Mouse (Mus musculus) layer of hippocampus, adult 9-10 months (tissue): ENCODE measurements around the gene Pfkl.
"Not testable (repeated sequence)": the region's sequence is repeated elsewhere in the genome, so short reads cannot be mapped to it uniquely, and the experiment has no call there.

ENCODE experiments used
- DNase-seq: peaks from one replicate; pipeline ENCODE4 v3.0.0; 2022; ENCODE audit warnings: low spot score

The Pfkl gene

GRCm38 (mm10) chr10:78009945-78010293 lies at the start of gene Pfkl:
TSS of gene Pfkl (minus strand) at chr10:78010083.
- DNase-seq = no peak

DNA sequence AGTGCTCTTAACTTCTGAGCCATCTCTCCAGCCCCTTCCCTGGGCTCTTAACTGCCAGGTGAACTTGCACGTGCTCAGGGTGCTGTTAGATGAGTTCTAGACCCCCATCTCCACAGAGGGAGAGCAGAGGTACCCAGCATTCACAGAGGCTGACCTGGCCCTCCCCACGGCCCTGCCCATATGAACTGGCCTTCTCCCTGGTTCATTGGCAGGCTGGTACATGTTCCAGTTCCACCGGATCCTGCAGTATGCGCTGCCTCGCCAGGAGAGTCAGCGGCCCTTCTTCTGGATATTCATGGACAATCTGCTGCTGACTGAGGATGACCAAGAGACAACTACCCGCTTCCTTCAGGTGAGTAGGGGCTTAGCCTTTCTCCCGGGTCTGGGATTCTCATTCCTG lies 47.2 kb upstream of the Pfkl start:
- no peak for DNase-seq

GRCm38 (mm10) chr10:78054633-78055565 lies 45.0 kb upstream of the Pfkl start:
- DNase-seq = no peak

DNA sequence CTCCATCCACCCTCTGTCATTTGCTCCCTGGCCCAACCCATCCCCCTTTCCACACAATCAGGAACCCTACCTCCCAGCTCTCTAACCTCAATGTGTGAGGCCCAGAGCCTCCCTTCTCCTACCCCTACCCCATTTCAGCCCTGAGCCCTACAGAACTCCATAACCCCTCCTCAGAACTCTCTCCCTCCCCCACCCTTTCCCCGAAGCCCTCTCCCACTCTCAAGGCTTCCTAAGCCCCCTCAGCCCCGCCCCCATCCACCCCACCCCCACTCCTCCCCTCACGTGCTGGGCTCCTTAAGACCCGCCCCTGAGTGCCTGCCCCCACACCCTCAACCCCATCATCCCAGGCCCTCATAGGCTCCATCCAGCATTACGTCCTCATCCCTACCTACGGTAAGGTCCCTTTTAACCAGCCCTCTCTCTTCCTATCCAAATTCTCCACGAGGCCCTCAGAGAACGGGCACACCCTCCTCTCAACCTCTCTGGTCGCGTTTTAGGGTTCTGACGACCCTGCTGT lies 39.7 kb upstream of the Pfkl start:
- no peak for DNase-seq

DNA sequence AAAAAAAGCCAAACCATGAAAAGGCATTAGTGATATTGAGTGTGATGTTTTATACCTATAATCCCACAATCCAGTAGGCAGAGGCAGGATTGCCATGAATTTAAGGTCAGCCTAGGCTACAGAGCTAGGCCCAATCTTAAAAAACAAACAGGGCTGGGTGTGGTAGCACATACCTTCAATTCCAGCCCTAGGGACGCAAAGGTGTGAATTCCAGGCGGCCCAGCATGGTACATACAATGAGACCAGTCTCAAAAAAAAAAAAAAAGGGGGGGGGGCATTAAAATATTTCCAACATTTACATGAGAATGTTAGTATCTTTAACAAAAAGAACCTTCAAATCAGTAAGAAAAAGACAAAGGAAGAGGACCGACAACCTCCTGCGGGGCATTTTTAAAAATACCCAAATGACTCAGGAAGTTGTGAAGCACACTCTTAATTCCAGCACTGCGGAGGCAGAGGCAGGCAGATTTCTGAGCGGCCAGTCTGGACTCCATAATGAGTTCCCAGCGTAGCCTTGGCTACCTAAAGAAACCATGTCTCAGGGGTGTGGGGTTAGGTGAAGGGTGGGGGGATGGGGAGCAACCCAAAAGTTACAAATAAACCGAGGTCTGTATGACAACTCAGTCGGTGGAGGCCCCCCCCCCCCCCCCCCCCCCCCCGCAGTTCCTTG lies 38.3 kb upstream of the Pfkl start:
- DNase-seq = no peak

DNA sequence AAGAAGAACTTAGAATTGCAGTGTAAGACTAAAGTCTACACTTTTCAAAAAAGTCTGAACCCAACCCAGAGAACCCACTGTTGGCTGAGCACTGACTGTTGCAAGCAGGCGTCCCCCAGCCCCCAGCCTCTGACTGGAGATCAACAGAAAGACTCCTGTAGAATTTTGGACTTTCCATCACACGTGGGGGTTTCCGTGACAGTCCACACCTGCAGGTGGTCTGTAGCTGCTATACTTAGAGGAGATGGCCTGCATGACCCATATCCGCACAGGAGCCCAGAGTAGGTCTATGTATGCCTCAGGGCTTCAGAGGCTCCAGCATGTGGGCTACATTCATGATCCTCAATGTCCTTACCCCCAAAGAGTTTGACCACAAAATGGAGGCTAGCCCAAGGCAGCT lies 36.5 kb upstream of the Pfkl start:
- DNase-seq = no peak

DNA sequence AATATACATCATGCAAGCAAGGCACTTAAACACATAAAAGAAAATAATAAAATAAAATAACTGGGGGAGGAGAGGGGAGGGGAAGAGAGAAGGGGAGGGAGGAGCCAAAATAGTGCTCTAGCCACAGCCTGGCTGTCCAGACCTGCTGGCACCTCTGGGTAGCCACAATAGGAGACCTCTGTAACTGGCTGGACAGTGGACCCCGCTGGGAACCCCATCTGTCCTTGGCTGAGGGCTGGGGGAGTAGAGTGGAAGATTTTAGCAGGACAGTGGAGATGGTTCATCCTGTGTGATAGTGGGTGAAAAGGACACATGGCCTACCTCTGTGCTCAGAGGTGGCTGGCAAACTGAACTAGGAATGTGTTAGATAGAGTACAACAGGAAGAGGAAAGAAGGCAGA lies 34.6 kb upstream of the Pfkl start:
- DNase-seq = no peak

GRCm38 (mm10) chr10:78043406-78043836 lies 33.5 kb upstream of the Pfkl start, which contains the start of gene Aire:
TSS of gene Aire (minus strand) at chr10:78043610.
- DNase-seq = no peak

GRCm38 (mm10) chr10:78042697-78043405 lies 33.0 kb upstream of the Pfkl start:
- DNase-seq = no peak

- no peak for DNase-seq
Observed at GRCm38 (mm10) chr10:78042096-78042495, 32.2 kb upstream of the Pfkl start.

- no peak for DNase-seq
Observed at GRCm38 (mm10) chr10:78041647-78042046, 31.8 kb upstream of the Pfkl start, which contains the start of gene Dnmt3l. TSS of gene Dnmt3l (plus strand) at chr10:78041947.

GRCm38 (mm10) chr10:78037139-78037538 lies 27.3 kb upstream of the Pfkl start:
- no peak for DNase-seq

DNA sequence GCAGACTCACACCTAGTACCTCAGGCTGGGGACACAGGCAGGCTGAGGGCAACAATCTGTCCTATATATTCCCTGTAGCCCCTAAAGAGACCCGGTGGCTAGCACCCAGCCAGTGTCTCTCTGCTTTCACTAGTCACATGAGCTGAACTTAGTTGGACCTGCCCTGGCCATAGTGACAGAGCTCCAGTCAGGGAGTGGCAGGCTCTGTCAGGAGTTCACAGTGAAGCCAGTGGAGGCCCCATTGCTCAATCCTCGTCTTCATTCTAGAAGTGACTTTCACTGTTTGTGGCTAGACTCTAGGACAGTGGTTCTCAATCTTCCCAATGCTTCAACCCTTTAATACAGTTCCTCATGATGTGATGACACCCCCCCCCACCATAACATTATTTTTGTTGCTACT lies 22.1 kb upstream of the Pfkl start:
- DNase-seq = no peak

- no peak for DNase-seq
Observed at GRCm38 (mm10) chr10:78029080-78029479, 19.2 kb upstream of the Pfkl start.

DNA sequence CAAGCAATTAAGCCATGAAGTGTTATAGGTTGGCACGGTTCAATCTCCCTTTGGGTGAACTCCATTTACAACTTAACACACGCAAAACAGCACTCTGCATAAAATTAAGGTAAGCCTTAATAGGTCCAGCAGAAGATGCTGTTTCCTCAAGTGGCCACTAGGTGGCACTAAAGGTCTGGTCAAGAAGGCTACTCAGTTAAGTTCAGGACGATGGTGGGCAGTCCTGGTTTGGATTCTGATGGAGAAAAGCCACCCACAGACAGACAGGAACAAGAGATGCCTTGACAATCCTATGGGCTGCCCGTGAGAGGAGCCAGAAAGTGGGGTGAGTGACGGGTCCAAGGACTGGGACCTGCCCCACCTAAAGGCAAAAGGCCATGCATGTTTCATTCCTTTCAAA lies 18.2 kb upstream of the Pfkl start:
- no peak for DNase-seq

- DNase-seq = not testable (repeated sequence)
Observed at GRCm38 (mm10) chr10:78025453-78025852, 15.6 kb upstream of the Pfkl start.

GRCm38 (mm10) chr10:78019984-78020383 lies 10.1 kb upstream of the Pfkl start:
- DNase-seq = not testable (repeated sequence)

- DNase-seq = no peak
Observed at GRCm38 (mm10) chr10:78019291-78019690, 9.4 kb upstream of the Pfkl start.

- no peak for DNase-seq
Observed at GRCm38 (mm10) chr10:78018797-78019203, 8.9 kb upstream of the Pfkl start.

- DNase-seq = no peak
Observed at GRCm38 (mm10) chr10:78016366-78016765, 6.5 kb upstream of the Pfkl start.

GRCm38 (mm10) chr10:78015489-78015888 lies 5.6 kb upstream of the Pfkl start:
- no peak for DNase-seq
